Mouse (Mus musculus): ENCODE measurements at regions not wholly inside any gene's neighbourhood (a gene's known extent, or its start where the extent isn't known, plus 50 kb on each side); places are given as distances from the start of the nearest gene placed in this dataset.
"Not testable (repeated sequence)": the region's sequence is repeated elsewhere in the genome, so short reads cannot be mapped to it uniquely, and the experiment has no call there.

DNA sequence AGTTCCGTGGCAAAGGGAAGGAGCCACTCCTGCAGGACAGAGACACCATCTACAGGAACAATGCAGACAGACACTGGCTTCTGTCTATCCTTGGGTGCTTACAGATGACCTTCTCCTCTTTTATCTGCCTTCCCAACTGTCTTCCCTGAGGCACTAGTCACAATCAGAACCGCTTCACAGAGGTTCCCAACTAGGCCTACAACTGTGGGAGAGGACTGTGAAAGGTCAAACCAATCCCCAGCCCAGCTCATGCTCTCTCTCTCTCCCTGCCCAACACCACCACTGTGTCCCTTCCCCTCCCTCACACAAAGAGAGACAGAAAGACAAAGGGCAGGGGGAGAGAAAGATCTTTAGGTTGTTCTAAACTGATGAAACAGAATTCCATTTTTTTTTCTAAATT, 61.3 kb downstream of the Tmem17 start:
- in situ Hi-C loops (cut with MboI; ENCODE audit: low sequenced_read_pairs), result no loop called here

- in situ Hi-C loops (cut with MboI; ENCODE audit: low sequenced_read_pairs), result no loop called here
These were observed 61.9 kb downstream of the Tmem17 start for GRCm38 (mm10) chr11:22573802-22574201.

DNA sequence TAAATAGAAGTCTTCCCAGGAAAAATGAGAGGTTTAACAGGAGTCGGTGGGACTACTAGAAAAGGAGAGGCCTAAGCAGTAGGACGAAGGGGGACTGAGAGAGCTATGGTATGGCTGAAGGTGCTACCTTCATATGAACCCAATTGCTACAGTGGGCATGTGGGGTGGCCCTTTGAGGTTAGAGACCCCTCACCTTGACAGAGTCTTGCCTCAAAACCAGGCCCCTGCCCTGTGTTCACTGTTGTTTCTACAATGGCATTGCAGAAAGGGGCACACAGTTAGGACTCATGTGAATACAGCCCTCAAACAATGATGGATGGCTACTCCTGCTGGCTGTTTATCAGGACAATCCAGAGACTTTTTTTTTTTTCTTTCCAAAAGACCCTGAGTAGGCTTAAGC, 62.6 kb downstream of the Tmem17 start:
- in situ Hi-C loops (cut with MboI; ENCODE audit: low sequenced_read_pairs), result no loop called here

- in situ Hi-C loops (cut with MboI; ENCODE audit: low sequenced_read_pairs), result no loop called here
These were observed 72.2 kb downstream of the Tmem17 start for GRCm38 (mm10) chr11:22584100-22584487.

DNA sequence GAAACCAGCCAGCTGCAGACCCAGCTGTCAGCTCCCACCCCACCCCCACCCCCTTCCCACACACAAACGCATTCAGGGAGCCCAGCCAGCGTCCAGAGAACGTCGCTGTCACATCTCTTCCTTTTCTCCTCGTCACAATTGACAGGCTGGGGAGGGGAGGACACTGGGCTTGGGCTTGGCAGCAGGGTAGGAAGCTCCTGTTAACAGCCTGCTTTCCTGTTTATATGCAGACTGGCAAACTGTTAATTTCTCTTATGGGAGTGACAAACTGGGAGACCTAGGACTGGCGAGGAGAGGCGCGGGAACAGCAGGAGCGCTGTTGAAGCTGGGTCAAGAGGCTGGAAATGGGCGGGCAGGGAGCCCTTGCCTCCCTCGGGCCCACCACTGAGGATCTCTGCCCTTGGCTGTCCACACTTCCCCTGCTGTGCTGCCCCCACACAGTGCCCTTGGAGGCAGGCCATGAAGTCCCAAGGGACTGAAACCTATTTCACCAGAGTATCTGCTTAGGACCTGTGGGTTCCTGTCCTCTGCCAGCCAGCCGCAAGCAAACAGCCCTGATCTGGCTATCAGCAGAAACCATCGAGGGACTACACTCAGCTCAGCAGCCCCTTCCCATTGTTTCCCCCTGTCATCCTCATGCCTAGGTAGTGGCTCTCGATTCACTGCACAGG, 72.7 kb downstream of the Tmem17 start:
- in situ Hi-C loops (cut with MboI; ENCODE audit: low sequenced_read_pairs), result no loop called here

DNA sequence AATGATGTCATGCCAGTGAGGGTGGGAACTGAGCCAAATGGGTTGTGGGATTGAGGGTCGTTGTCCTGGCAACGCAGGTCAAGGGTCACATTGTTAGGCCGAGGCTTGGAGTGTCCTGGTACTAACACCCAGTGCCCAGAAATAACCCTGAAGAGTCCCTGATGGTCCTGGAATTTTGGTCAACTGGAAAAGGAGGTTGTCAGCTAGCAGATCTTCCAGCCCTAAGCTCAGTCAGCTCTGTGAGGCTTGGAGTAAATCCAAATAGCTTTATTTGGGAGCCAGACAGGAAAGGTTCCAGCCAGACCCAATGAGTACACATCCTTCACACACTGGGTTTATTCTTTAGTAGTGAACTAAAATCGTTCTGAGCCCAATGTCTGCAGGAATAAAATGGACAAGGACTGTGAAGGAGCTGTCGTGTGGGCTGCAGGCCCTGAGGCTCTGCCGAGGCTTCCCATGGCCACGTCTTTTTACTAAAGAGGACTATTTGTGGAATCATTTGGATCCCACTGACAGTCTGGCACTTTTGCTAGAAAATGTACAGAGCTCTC, 75.9 kb downstream of the Tmem17 start:
- in situ Hi-C loops (cut with MboI; ENCODE audit: low sequenced_read_pairs), result no loop called here

DNA sequence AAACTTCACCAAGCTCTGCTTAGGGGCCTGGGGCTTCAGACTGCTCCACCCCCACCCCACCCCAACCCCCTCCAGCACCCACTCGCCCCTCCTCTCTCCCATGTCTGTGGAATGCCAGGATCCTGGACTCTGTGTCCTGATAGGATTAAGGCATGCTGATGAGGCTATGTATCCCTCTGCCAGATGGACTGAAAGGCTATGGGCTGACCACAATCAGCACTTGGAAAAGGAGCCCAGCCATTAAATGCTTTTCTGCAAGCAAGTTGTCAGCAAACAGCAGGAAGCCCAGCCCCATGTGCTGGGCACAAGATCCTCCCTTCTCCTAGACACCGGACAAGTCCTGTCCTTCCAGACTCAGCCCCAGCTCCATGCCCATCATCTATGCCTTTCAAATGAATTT, 76.7 kb downstream of the Tmem17 start:
- in situ Hi-C loops (cut with MboI; ENCODE audit: low sequenced_read_pairs), result no loop called here

DNA sequence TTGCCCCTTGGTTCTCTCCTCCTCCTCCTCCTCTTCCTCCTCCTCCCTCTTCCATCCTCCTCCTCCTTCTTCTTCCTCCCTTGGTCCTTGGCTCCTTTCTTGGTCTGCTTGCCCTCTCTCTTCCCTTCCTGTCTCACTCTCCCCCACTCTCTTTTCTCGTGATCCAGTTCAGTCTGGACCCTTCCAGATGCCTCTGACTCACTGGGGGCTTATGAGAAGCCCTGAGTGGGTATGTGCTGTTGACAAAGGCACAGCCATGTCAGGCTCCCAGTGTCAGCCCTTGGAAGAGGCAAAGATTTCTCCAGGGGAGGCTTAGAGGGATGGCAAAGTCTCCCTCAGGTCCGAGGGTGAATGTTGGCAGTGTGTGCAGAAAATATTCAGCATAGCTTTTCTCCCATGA, 78.0 kb downstream of the Tmem17 start:
- in situ Hi-C loops (cut with MboI; ENCODE audit: low sequenced_read_pairs), result no loop called here

DNA sequence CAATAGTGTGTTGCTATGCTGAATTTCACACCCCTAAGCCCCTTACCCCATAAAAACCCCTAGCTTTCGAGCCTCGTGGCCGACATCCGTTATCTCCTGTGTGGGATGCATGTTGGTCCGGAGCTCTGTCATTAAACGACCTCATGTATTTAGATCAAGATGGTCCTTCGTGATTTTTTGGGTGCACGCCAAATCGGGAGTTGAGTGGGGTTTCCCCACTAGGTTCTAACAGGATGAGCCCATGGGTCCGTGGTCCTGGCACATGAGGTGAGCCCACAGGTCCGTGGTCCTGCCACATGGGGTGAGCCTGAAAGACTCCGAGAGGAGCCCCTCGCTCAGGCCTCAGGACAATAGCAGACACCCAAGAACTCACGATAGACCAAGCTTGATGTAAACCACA, 79.2 kb downstream of the Tmem17 start:
- in situ Hi-C loops (cut with MboI; ENCODE audit: low sequenced_read_pairs), result not testable (repeated sequence)

DNA sequence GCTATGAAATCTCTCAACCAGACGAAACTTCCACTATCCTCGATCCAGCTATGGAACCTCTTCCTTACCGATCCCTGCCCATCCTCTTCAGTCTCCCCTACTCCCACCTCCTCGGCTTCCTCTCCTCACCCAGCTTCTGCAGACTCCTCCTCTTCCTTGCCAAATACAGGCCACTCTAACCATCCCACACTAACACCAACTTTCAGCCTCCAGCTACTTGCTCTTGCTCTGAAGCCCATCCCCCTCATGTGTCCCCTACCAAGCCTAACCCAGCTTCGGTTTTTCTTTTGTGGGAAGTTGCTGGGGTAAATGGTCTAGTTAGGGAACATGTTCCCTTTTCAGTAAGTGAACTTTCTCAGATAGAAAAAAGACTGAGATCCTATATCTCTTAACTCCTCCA, 80.8 kb downstream of the Tmem17 start:
- in situ Hi-C loops (cut with MboI; ENCODE audit: low sequenced_read_pairs), result no loop called here

DNA sequence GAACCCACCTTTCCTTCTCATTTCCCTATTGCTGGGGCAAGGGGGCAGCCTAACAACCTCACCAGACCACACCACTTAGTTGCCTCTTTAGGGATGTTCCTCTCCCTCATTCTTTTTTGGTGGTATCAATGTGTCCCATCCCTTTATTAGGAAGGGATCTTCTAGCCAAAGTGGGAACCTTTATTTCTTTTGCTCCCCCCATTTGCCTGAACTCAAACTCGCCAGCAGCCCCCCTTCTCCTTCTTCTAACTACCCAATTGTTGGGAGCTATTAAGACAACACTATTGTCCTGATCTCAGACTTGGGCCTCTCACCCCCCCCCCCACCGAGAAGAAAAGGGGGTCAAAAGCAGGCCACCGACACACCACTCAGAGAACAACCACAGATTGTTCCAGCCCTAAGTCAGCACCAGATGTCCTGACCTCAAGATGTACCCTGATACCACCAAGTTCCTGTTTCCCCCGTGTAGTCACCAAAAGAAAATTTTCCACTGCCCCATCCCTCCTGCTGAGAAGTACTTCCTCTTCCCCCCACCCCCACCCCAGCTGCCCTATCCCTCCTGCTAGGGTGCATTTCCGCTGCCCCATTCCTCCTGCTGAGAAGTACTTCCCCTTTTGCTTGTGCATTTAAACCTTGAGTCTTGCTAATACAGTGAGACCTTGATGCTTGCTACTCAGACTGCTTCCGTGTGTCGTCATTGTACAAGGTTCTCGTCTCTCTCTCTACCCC, 84.4 kb downstream of the Tmem17 start:
- in situ Hi-C loops (cut with MboI; ENCODE audit: low sequenced_read_pairs), result no loop called here

DNA sequence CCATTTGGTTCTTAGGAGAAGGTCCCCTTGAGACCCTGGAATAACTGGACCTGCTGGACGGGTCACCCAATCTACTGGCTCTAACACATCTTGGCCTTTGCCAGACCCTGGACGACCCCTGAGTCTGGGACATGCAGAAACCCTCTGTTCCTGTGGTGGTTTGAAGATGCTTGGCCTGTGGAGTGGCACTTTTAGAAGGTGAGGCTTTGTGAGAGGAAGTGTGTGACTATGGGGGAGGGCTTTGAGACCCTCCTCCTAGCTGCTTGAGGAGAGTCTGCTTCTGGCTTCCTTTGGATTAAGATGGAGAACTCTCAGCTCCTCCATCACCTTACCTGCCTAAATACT, 84.9 kb downstream of the Tmem17 start:
- in situ Hi-C loops (cut with MboI; ENCODE audit: low sequenced_read_pairs), result no loop called here

DNA sequence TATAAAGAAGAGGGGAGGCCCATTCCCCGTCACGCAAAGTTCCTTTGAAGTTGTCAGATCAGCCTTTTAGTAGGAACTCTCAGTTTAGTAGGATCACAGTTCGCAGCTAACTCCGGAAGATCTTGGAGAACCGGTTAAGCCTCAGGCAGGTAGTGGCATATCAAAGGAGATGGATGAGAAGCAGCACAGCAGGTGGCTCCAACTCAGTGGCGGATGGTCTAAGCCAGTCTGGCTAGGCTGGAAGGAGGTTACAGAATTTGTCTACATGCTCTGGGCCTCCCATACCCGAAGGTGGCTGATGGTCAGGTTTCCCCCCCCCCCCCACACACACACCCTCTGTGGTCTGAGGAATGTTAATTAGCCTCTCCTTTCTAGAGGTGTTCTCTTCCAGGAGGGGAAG, 88.5 kb downstream of the Tmem17 start:
- in situ Hi-C loops (cut with MboI; ENCODE audit: low sequenced_read_pairs), result no loop called here

- in situ Hi-C loops (cut with MboI; ENCODE audit: low sequenced_read_pairs), result no loop called here
These were observed 90.1 kb downstream of the Tmem17 start for GRCm38 (mm10) chr11:22601977-22602376.

DNA sequence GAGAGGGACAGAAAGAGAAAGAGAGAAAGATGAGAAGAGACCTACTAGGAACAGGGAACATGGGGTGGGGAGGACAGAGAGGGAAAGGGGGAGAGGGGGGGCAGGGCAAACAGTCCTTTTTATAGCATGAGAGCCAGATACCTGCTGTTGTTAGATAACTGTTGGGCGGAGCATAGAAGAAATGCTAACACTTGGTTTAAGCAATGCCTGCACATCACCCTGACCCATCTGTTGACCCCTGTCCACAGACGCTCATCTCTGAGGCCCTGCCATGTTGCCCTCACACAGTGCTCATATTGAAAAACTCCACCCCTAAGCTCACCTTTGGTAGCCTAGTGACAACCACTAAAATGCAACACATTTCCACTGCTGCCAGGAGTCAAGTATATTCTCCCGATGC, 90.7 kb downstream of the Tmem17 start:
- in situ Hi-C loops (cut with MboI; ENCODE audit: low sequenced_read_pairs), result no loop called here

DNA sequence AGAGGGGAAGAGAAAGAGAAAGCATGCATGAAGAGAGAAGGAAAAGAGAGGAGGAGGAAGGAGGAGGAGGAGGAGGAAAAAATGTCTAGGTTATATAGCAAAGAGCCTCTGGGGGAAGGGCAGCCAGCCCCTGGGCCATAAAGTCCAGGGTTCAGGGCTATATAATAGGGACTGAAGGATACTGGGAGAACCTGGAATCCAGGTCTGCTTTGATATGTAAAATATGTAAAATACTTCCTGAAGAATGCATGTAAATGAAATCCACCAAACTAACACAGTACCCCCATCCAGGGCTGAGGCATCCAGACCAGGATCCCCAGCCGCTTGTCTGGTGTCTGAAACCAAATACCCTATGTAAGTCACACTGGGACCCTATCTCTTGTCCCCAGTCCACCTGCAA, 91.5 kb downstream of the Tmem17 start:
- in situ Hi-C loops (cut with MboI; ENCODE audit: low sequenced_read_pairs), result no loop called here

- in situ Hi-C loops (cut with MboI; ENCODE audit: low sequenced_read_pairs), result no loop called here
These were observed 94.5 kb downstream of the Tmem17 start for GRCm38 (mm10) chr11:22606380-22606779.

DNA sequence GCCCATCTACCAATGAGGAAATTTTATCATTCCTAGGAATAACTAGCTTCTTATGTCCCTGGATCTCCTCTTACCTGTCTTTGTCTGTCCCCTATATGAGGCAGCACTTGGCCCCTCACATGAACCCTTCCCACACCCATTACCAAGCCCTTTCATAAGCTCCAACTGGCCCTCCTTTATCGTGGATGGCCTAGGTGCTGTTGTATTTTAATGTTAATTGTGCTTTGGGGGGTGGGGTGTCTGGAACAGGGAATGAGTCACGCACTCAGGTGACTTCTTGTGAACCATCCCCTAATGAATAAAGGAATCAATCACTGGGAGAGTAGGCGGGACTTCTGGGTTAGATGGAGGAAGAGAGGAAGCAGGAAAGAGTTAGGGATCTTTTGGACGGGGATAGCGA, 95.8 kb downstream of the Tmem17 start:
- in situ Hi-C loops (cut with MboI; ENCODE audit: low sequenced_read_pairs), result no loop called here

DNA sequence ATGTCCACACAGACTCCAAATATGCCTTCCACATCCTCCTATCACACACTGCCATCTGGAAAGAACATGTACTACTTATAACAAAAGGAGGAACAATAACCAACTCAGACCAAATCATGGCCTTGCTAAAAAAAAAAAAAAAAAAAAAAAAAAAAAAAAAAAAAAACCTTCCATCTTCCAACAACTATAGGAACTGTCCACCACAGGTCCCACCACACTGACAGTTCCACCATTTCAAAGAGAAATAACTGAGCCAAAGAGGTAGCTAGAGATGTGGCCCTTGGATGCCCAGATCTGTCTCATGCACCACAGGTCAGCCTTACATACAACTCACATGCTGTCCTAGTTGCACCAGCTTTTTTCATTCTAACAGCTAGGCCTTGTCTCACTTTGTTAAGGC, 97.1 kb downstream of the Tmem17 start:
- in situ Hi-C loops (cut with MboI; ENCODE audit: low sequenced_read_pairs), result no loop called here

DNA sequence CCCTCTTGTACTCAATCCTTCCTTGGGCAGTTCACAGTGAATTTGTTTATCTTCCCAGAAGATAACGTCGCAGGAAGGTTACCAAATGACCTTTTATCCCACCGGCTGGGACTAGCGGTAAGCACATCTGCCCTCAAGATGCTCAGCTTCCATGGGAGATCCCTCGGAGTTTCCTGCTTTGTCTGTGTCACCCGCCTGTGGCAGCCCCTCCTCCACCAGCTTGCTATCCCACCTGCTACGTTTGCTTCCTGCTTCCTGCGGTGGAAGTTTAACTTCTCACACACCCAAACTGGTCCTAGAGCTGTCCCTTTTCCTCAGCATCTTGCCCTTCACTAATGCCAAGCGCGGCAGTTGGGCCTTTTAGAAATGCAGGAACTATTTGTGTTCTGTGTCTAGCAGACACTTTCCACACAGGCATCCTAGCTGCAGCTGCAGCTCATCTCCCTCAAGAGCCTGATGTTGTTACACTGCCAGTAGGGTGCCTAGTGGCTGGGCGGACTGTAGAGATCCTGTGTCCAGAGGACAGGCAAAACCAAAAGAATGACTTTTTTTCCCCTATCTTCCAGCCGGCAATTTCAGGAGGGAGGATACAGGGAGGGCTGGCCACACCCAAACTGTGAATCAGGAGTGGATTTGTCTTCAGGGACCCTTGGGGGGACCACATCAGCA, 98.7 kb downstream of the Tmem17 start:
- in situ Hi-C loops (cut with MboI; ENCODE audit: low sequenced_read_pairs), result loop anchor here (5.0 kb wide), 1 partner anchor 383 kb away; no protein-coding TSS in a partner anchor

GRCm38 (mm10) chr11:22611102-22611869, 99.4 kb downstream of the Tmem17 start:
- in situ Hi-C loops (cut with MboI; ENCODE audit: low sequenced_read_pairs), result loop anchor here (5.0 kb wide), 1 partner anchor 384 kb away; no protein-coding TSS in a partner anchor
